Mouse (Mus musculus): ENCODE results near the gene Grin3b. TPM values are rescaled to one million over a fixed set of nuclear protein-coding genes. Genes with fewer than 3 reads are reported as not detected.
A peak's percentile ranks its signal among the peaks of the same experiment; 100 is the strongest.

Gene Grin3b
- polyA plus RNA-seq, 1 experiment, result 0.91 TPM

DNA sequence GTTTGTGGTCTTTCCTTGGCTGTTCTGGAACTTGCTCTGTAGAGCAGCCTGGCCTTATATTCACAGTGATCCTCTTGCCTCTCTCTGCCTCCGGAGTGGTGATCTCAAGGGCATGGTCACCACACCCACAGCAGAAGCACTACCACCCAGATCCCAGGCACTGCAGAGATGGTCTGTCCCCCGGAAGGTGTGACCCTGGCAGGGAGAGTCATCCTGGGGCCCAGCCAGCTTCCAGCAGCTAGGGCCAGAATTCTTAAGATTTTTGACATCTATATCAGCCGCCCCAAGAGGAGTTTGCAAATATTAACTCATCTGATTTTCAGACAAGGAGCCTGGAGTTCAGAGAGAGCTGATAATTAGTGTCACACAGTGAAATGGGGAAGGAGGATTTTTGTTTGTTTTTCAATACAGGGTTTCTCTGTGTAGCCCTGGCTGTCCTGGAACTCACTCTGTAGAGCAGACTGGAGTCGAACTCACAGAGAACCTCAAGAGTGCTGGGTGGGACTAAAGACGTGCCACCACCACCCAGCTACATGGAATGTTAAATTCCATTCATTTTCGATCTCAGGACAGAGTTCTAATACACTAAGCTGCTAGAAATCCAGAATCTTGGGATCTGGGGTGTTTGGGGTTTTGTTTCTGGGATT lies 15.8 kb downstream of the Grin3b start:
- H3K27ac ChIP-seq (ENCODE audit: insufficient read depth, low read depth, low read length), result peak overlapping the region; percentile 86
- no peak for TF ChIP-seq POLR2A (IDR thresholded peaks at IDR 0.05; ENCODE audit: borderline replicate concordance, low read depth, low read length)
- TF ChIP-seq CTCF (IDR thresholded peaks at IDR 0.05; ENCODE audit: low read depth, low read length), result no peak
- H3K4me3 ChIP-seq (ENCODE audit: insufficient read depth, low read length), result peak overlapping the region; percentile 51
- H3K4me1 ChIP-seq (ENCODE audit: control insufficient read depth, insufficient read depth, low read length), result peaks cover 17% of the 10 kb centered on the region

DNA sequence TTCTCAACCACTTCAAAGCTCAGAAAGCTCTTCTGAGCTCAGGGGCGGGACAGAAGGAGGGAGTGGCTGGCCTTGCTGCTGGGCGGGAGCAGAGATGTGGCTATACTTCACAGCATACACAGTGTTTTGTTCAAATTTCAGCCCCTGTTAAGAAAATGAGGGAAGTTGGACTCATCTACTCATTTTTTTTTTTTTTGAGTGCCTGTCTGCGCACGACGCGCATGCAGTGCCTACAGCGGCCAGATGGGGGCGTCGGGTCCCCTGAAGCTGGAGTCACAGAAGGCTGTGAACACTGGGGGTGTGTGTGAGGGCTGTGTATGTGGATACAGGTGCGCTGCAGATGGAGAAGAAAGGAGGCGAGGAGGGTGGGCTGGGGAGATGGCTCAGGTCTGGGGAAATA lies 16.4 kb downstream of the Grin3b start:
- peak overlapping the region; percentile 86 for H3K27ac ChIP-seq (ENCODE audit: insufficient read depth, low read depth, low read length)
- TF ChIP-seq POLR2A (IDR thresholded peaks at IDR 0.05; ENCODE audit: borderline replicate concordance, low read depth, low read length) (no peak), CTCF (IDR thresholded peaks at IDR 0.05; ENCODE audit: low read depth, low read length) (peak; percentile 88)
- H3K4me1 ChIP-seq (ENCODE audit: control insufficient read depth, insufficient read depth, low read length), result peaks cover 17% of the 10 kb centered on the region
- H3K4me3 ChIP-seq (ENCODE audit: insufficient read depth, low read length), result peak overlapping the region; percentile 4; the same call in 1 of the 2 replicates

DNA sequence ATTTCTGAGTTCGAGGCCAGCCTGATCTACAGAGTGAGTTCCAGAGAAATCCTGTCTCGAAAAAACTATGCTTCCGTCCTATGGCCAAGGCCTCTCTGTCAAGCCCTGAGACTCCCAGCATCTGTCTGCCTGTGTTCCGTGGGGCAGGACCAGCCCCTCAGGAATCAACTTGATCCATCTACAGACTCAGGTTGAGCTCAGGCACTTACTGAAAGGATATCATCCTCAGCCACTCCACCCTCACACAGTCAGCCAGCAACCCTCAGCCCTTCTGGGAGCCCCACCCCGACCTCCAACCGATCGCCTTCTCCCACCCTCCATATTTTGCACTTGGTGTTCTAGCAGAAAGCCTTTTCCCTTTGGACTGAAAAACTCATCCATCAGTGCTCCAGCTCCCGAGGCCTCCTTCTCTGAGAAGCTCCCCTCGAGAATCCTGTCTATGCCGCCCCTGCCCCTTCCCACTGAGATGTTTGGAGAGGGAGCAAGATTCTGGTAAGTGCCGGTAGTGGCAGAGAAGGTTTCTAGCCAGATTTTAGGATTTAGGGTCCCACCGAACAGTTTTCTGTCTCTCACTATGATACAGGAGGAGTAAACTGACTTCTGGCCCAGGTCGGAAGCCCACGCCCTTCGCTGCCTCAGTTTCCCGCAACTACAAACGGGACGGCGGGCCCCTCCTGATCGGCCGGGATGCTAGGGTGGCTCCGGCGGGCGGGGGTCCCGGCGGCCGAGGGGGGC lies 17.4 kb downstream of the Grin3b start:
- no peak for TF ChIP-seq CTCF (IDR thresholded peaks at IDR 0.05; ENCODE audit: low read depth, low read length)
- H3K4me3 ChIP-seq (ENCODE audit: insufficient read depth, low read length), result no peak overlapping the region
- H3K27ac ChIP-seq (ENCODE audit: insufficient read depth, low read depth, low read length), result no peak overlapping the region
- H3K4me1 ChIP-seq (ENCODE audit: control insufficient read depth, insufficient read depth, low read length), result peaks cover 9% of the 10 kb centered on the region

DNA sequence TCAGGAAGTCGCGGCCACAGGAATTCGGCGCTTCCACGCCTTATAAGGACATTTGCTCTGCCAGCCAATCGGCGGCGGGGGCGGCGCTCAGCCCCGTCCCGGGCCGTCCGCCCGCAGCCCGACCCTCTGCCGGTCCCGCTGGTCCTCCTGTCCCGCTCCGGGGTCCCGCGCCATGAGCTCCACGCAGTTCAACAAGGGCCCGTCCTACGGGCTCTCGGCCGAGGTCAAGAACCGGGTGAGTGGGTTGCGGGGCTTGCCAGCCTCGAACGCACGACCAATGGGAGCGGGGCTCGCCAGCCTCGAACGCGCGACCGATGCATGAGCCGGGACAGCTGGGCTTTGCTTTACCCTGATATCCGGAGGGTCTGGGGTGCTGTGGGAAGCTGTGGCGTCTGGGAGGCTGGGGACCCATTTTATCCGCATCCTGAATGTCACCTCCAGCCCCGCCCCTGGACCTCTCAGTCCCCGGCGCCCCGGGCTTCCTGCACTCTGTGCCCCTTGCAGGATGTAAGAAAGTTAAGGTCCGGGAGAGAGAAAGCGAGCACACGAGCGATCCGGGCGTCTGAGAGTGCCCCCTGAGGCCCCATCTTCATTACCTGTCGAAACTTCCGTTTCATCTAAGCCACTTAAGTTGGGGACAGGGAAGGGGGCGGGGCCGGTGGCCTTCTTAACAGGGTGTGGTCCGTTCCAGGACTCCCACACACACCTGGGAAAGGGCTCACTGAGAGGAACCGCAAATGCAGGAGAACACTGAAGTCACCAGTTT lies 18.2 kb downstream of the Grin3b start, which contains the start of gene Cnn2:
Gene Cnn2 (plus strand): TSS at position 79 of the 766 bp plus-strand sequence.
- Histone ChIP-seq H3K4me3 (ENCODE audit: insufficient read depth, low read length) (peak within 1 kb of the TSS; percentile 38), H3K4me1 (ENCODE audit: control insufficient read depth, insufficient read depth, low read length) (peaks cover 10% of the 10 kb centered on the region), H3K27ac (ENCODE audit: insufficient read depth, low read depth, low read length) (no peak within 1 kb of the TSS)
- TF ChIP-seq POLR2A (IDR thresholded peaks at IDR 0.05; ENCODE audit: borderline replicate concordance, low read depth, low read length) (no peak), CTCF (IDR thresholded peaks at IDR 0.05; ENCODE audit: low read depth, low read length) (no peak)

DNA sequence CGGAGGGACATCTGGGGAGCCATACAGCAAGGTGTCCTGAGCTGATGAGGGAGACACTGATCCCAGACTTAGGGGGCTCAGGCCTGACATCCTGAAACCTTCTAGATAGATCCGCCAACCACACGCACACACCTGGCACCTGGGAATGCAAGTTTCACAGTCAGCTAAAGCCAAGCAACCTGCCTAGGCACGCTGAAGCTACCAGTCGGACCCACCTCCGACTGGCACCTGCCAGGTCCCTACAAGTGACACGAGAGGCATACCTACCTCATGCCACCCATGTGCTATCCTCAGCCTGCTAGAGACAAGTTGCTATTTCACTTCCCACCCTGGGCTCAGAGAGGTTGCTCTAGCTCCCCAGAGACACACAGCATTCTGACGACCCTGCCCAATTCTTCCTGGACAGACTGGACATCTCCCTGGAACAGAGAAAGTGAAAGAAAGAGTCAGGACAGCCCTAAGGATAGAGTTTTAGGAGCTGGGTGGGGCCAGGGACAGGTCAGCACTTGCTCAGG lies 18.8 kb downstream of the Grin3b start:
- H3K4me1 ChIP-seq (ENCODE audit: control insufficient read depth, insufficient read depth, low read length), result peaks cover 14% of the 10 kb centered on the region
- TF ChIP-seq CTCF (IDR thresholded peaks at IDR 0.05; ENCODE audit: low read depth, low read length) (no peak), POLR2A (IDR thresholded peaks at IDR 0.05; ENCODE audit: borderline replicate concordance, low read depth, low read length) (no peak)
- H3K27ac ChIP-seq (ENCODE audit: insufficient read depth, low read depth, low read length), result no peak overlapping the region
- H3K4me3 ChIP-seq (ENCODE audit: insufficient read depth, low read length), result no peak overlapping the region

DNA sequence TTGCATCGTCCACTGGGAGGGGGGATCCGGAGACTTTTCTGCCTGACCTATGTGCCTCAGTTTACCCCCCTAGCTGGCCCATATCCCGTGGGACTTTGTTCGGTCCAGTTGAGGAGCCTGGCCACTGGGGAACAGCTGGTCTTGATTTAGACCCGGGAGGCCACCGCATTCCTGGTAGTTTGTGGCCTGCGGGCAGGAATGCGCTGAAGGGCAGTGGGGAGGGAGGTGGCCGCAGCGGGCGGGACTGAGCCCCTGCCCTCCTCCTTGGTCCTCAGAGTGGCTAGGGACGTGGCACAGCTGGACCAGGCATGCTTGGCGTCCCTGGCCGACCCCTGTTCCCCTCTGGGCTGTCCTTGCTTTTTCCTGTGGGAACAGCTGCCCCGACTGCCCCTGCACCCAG lies 19.4 kb downstream of the Grin3b start:
- Histone ChIP-seq H3K27ac (ENCODE audit: insufficient read depth, low read depth, low read length) (no peak overlapping the region), H3K4me1 (ENCODE audit: control insufficient read depth, insufficient read depth, low read length) (peaks cover 18% of the 10 kb centered on the region), H3K4me3 (ENCODE audit: insufficient read depth, low read length) (no peak overlapping the region)
- TF ChIP-seq POLR2A (IDR thresholded peaks at IDR 0.05; ENCODE audit: borderline replicate concordance, low read depth, low read length) (no peak), CTCF (IDR thresholded peaks at IDR 0.05; ENCODE audit: low read depth, low read length) (no peak)

DNA sequence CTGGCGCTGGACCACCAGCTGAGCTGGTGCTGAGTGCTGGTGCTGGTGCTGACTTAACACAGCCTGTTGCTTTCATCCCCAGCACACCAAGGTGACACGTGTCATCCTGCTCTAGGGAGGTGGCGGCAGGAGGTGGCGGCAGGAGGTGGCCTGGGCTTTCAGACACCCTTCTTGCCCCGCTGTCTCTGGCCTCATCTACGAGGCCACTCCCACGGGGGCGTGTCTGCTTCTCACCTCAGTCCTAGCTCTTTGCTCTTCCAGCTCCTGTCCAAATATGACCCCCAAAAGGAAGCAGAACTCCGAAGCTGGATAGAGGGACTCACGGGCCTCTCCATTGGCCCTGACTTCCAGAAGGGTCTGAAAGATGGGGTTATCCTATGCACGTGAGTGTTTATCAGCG lies 20.6 kb downstream of the Grin3b start:
- H3K4me3 ChIP-seq (ENCODE audit: insufficient read depth, low read length), result no peak overlapping the region
- H3K27ac ChIP-seq (ENCODE audit: insufficient read depth, low read depth, low read length), result no peak overlapping the region
- peaks cover 28% of the 10 kb centered on the region for H3K4me1 ChIP-seq (ENCODE audit: control insufficient read depth, insufficient read depth, low read length)
- TF ChIP-seq POLR2A (IDR thresholded peaks at IDR 0.05; ENCODE audit: borderline replicate concordance, low read depth, low read length) (no peak), CTCF (IDR thresholded peaks at IDR 0.05; ENCODE audit: low read depth, low read length) (no peak)

DNA sequence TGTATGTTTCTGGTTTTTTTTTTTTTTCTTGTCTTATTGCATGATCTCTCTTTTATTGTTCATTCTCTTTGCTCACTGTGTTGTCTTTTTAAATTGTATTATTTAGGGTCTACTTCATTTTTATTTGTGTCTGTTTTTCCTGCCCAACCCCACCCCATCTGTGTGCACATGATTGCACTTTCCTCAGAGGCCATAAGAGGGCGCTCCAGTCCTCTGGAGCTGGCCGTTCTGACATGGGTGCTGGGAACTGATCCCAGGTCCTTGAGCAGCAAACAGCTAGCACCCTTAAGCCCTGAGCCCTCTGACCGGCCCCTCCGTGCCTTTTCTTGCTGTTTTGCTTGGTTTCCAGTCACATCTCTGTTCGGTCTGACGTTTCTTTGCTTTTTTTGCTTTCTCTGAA lies 21.0 kb downstream of the Grin3b start:
- no peak overlapping the region for H3K4me3 ChIP-seq (ENCODE audit: insufficient read depth, low read length)
- no peak overlapping the region for H3K27ac ChIP-seq (ENCODE audit: insufficient read depth, low read depth, low read length)
- H3K4me1 ChIP-seq (ENCODE audit: control insufficient read depth, insufficient read depth, low read length), result peaks cover 24% of the 10 kb centered on the region
- TF ChIP-seq POLR2A (IDR thresholded peaks at IDR 0.05; ENCODE audit: borderline replicate concordance, low read depth, low read length), result no peak
- TF ChIP-seq CTCF (IDR thresholded peaks at IDR 0.05; ENCODE audit: low read depth, low read length), result peak; percentile 36; the same call in 1 of the 2 replicates

DNA sequence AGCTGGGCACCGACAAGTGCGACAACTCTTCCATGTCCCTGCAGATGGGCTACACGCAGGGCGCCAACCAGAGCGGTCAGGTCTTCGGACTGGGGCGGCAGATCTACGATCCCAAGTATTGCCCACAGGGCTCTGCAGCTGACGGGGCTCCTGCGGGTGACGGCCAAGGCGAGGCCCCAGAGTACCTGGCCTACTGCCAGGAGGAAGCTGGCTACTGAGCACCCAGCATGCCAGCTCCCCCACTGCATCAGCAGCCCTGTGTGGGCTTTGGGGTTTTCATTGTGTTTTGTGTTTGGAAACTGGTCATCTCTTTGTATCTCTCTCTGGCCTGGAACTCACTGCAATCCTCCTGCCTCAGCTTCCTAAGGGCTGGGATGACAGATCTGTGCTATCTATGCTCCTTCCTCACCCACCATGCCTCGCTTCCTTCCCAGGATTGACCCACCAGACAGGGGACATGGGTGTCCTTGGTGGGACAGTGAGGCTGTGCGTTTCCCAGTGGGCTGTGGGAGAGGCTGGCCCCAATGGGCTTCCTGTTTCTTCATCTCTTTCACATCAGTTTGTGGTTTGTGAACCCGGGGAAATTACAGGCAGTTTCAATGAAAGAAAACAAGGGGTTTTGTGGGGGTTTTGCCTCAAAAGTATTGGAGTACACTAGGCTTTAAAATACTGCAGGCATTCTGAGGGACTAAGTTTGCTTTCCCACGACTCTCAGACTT lies 24.0 kb downstream of the Grin3b start:
- Histone ChIP-seq H3K4me3 (ENCODE audit: insufficient read depth, low read length) (0 out of 2 replicates have a peak overlapping the region, but pooled peaks have one; percentile 4), H3K27ac (ENCODE audit: insufficient read depth, low read depth, low read length) (peak overlapping the region; percentile 90), H3K4me1 (ENCODE audit: control insufficient read depth, insufficient read depth, low read length) (peaks cover 22% of the 10 kb centered on the region)
- TF ChIP-seq CTCF (IDR thresholded peaks at IDR 0.05; ENCODE audit: low read depth, low read length), result no peak
- 0 out of 2 replicates have a peak, but pooled peaks have one; percentile 36 for TF ChIP-seq POLR2A (IDR thresholded peaks at IDR 0.05; ENCODE audit: borderline replicate concordance, low read depth, low read length)
